Mouse (Mus musculus) cerebellum, adult 2 months (tissue): ENCODE results near the gene Igflr1.

Source experiments
- CTCF ChIP-seq: fragments of 200-500 bp; IDR thresholded peaks from 2 replicates; pipeline ENCODE4 v1.5.1; 2011; ENCODE audit warnings: low read depth, mild to moderate bottlenecking, control low read depth, low read length, moderate library complexity, borderline replicate concordance; ENCODE audit not compliant: insufficient read depth
- POLR2A ChIP-seq: fragments of 200-500 bp; IDR thresholded peaks from 2 replicates; pipeline ENCODE4 v1.6.1; 2011; ENCODE audit warnings: low read length, control low read depth, borderline replicate concordance; ENCODE audit not compliant: insufficient read depth

- TF ChIP-seq POLR2A (no peak), CTCF (no peak)
These were observed 22.8 kb downstream of the Igflr1 start for GRCm38 (mm10) chr7:30587842-30588667.
